Mouse (Mus musculus): ENCODE results near the gene Fer1l5. TPM values are rescaled to one million over a fixed set of nuclear protein-coding genes. Genes with fewer than 3 reads are reported as not detected.

The Fer1l5 gene
- polyA plus RNA-seq (2011; ENCODE audit: insufficient read depth, insufficient read length, low replicate concordance, missing spikeins): not detected in 2 replicates

- TF ChIP-seq POLR2A (IDR thresholded peaks at IDR 0.05; ENCODE audit: borderline replicate concordance, control insufficient read depth, low read depth, low read length): no peak
- H3K27ac ChIP-seq (ENCODE audit: control insufficient read depth, insufficient read depth, low read depth, low read length, poor library complexity): no peak within 1 kb of the TSS
- H3K4me1 ChIP-seq (ENCODE audit: control insufficient read depth, insufficient read depth, low read length): peaks cover 2% of the 10 kb centered on the region; the same call in 1 of the 2 replicates
- 78% methylated on average over 10 of the region's 10 CpGs for WGBS
- H3K4me3 ChIP-seq (replicated peaks; ENCODE audit: control insufficient read depth, low read depth, low read length): no peak within 1 kb of the TSS
These were observed at the start of gene Fer1l5 for GRCm38 (mm10) chr1:36371934-36372845. Fer1l5 (plus strand) TSS chr1:36372291.

GRCm38 (mm10) chr1:36323076-36323475 is 49.0 kb upstream of the Fer1l5 start:
- no peak overlapping the region for H3K4me3 ChIP-seq (replicated peaks; ENCODE audit: control insufficient read depth, low read depth, low read length)
- 78% methylated on average over 9 of the region's 9 CpGs for WGBS
- TF ChIP-seq CTCF (IDR thresholded peaks at IDR 0.05; ENCODE audit: control insufficient read depth, insufficient read depth, low read length) (no peak), POLR2A (IDR thresholded peaks at IDR 0.05; ENCODE audit: borderline replicate concordance, control insufficient read depth, low read depth, low read length) (no peak)
- H3K27ac ChIP-seq (ENCODE audit: control insufficient read depth, insufficient read depth, low read depth, low read length, poor library complexity): no peak overlapping the region
- H3K4me1 ChIP-seq (ENCODE audit: control insufficient read depth, insufficient read depth, low read length): no peaks in the 10 kb centered on the region

DNA sequence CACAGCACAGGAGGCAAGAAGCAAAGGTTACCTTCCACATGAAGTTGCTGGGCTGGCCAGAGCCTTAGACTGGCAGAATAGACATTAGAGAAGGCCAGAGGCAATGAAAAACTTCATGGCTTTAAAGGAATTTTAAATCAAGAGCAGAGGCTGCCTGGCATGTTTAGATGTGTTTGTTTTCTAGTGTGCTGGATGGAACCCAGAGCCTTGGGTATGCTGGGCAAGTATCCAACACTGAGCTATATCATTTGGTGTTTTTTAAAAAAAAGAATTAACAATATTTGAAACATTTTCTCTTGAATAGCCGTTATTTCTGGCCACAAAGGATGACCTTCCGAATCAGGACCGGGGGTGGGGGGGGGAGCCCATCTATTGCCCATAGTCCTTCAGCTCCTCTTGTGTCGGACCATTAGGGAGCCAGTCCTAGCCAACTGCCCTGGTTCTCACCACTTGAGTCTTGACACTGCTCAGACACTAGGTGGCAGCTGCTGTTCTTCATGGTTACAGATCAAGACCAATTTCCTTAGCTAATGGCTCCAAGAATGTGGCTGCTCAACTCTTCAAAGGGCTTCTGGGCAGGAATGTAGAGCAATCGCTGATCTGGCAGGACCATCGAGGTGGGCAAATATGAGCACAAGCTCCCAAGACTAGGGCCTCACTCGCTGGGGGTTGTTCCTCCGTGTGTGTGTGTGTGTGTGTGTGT is 48.2 kb upstream of the Fer1l5 start:
- Histone ChIP-seq H3K27ac (ENCODE audit: control insufficient read depth, insufficient read depth, low read depth, low read length, poor library complexity) (no peak overlapping the region), H3K4me3 (replicated peaks; ENCODE audit: control insufficient read depth, low read depth, low read length) (no peak overlapping the region), H3K4me1 (ENCODE audit: control insufficient read depth, insufficient read depth, low read length) (no peaks in the 10 kb centered on the region)
- TF ChIP-seq CTCF (IDR thresholded peaks at IDR 0.05; ENCODE audit: control insufficient read depth, insufficient read depth, low read length) (peak; percentile 48; the same call in 1 of the 2 replicates), POLR2A (IDR thresholded peaks at IDR 0.05; ENCODE audit: borderline replicate concordance, control insufficient read depth, low read depth, low read length) (no peak)
- WGBS: 30% methylated on average over 8 of the region's 8 CpGs

GRCm38 (mm10) chr1:36325900-36326321 is 46.2 kb upstream of the Fer1l5 start:
- Histone ChIP-seq H3K4me3 (replicated peaks; ENCODE audit: control insufficient read depth, low read depth, low read length) (no peak overlapping the region), H3K27ac (ENCODE audit: control insufficient read depth, insufficient read depth, low read depth, low read length, poor library complexity) (no peak overlapping the region), H3K4me1 (ENCODE audit: control insufficient read depth, insufficient read depth, low read length) (no peaks in the 10 kb centered on the region)
- 48% methylated on average over 2 of the region's 2 CpGs for WGBS
- TF ChIP-seq POLR2A (IDR thresholded peaks at IDR 0.05; ENCODE audit: borderline replicate concordance, control insufficient read depth, low read depth, low read length) (no peak), CTCF (IDR thresholded peaks at IDR 0.05; ENCODE audit: control insufficient read depth, insufficient read depth, low read length) (no peak)

DNA sequence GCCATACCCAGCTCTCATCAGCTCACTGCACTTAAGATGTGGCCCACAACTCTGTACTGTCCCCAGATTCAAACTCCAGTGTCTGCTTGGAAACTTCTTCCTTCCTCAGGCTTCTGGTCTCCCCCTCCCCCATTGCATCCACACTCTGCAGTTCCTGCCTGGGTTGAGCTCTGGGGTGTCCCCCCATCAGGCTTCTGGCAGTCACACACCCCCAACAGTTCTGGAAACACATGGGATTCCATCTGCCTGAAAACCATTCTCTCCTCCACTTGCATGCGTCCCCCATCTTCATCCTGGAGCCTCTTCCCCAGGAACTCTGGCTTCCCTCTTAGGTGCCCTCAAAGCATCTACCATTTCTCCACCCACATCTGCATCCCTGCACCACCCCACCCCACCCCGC is 45.3 kb upstream of the Fer1l5 start:
- 78% methylated on average over 2 of the region's 2 CpGs for WGBS
- TF ChIP-seq CTCF (IDR thresholded peaks at IDR 0.05; ENCODE audit: control insufficient read depth, insufficient read depth, low read length) (no peak), POLR2A (IDR thresholded peaks at IDR 0.05; ENCODE audit: borderline replicate concordance, control insufficient read depth, low read depth, low read length) (no peak)
- Histone ChIP-seq H3K4me3 (replicated peaks; ENCODE audit: control insufficient read depth, low read depth, low read length) (no peak overlapping the region), H3K27ac (ENCODE audit: control insufficient read depth, insufficient read depth, low read depth, low read length, poor library complexity) (no peak overlapping the region), H3K4me1 (ENCODE audit: control insufficient read depth, insufficient read depth, low read length) (no peaks in the 10 kb centered on the region)

DNA sequence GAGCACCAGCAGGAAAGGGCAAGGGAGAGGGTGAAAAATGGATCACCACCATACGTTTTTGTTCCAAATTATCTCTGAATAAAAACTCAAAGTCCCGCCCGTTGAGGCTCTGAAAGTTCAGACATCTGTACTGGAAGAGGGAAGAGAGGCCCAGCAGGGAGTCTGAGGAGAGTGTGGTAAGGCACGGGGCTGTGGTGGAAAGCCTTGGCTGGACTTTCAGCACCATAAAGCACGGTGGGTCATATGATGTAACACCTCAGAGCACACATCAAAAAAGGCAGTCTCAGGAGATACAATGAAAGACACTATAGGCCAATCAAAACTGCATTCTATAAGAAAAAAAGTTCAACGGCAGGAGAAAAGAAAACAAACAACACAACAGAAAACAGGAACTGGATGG is 40.3 kb upstream of the Fer1l5 start:
- Histone ChIP-seq H3K27ac (ENCODE audit: control insufficient read depth, insufficient read depth, low read depth, low read length, poor library complexity) (no peak overlapping the region), H3K4me1 (ENCODE audit: control insufficient read depth, insufficient read depth, low read length) (no peaks in the 10 kb centered on the region), H3K4me3 (replicated peaks; ENCODE audit: control insufficient read depth, low read depth, low read length) (no peak overlapping the region)
- WGBS: 64% methylated on average over 6 of the region's 6 CpGs
- TF ChIP-seq CTCF (IDR thresholded peaks at IDR 0.05; ENCODE audit: control insufficient read depth, insufficient read depth, low read length) (no peak), POLR2A (IDR thresholded peaks at IDR 0.05; ENCODE audit: borderline replicate concordance, control insufficient read depth, low read depth, low read length) (no peak)

DNA sequence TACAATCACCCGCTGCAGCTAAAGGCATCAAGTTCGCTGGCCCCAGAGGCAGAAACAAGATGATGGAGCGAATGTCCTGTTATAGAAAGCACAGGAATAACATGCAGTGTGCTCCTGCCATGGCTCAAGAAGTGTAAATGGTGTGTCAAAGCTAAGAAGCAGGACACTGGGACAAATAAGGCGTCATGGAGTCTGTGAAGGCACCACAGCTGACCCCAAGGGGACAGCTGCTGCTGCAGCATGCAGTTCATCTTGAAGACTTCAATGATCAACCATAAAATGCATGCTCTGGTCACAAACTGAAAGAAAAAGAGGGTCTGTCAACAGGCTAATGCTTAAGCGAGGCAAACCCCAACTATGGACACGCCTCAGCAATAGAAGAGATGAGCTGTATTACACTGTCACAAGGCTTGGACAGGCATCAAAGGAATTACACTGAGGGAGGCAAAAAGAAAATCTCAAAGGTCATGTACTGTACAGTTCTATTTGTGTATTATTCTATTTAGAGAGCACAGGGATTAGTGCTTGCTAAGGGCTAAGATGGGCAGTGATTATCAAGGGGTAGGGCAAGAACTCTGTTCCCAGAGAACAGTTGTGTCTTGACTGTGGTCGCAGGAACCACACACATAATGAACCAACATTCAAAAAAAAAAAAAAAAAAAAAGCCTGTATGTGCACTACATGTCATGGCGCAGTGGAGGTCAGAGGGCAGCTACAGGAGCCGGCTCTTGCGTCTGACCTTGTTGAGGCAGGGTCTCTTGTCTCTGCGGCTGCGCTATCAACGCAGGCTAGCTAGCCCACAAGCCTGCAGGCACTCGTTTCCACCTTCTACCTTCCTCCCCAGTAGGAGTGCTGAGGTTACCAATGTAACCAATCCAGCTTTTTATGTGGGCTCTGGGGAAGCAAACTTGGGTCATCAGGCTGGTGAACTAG is 38.9 kb upstream of the Fer1l5 start:
- Histone ChIP-seq H3K4me1 (ENCODE audit: control insufficient read depth, insufficient read depth, low read length) (no peaks in the 10 kb centered on the region), H3K4me3 (replicated peaks; ENCODE audit: control insufficient read depth, low read depth, low read length) (no peak overlapping the region), H3K27ac (ENCODE audit: control insufficient read depth, insufficient read depth, low read depth, low read length, poor library complexity) (no peak overlapping the region)
- no peak for TF ChIP-seq CTCF (IDR thresholded peaks at IDR 0.05; ENCODE audit: control insufficient read depth, insufficient read depth, low read length)
- TF ChIP-seq POLR2A (IDR thresholded peaks at IDR 0.05; ENCODE audit: borderline replicate concordance, control insufficient read depth, low read depth, low read length): no peak
- 85% methylated on average over 14 of the region's 14 CpGs for WGBS
